Mouse (Mus musculus) spleen, adult 2 months (tissue): ENCODE results near the gene Myzap. TPM values are rescaled to one million over a fixed set of nuclear protein-coding genes. Genes with fewer than 3 reads are reported as not detected.

ENCODE experiments used
- DNase-seq, 2 experiments: peaks; one replicate each; pipeline versions ENCODE4 v3.0.0 to v3.0.0-alpha.2; 2012 to 2021; ENCODE audit warnings: low spot score in 2 of 2, low read depth in 1 of 2
- H3K27ac ChIP-seq: fragments of 200-500 bp; 2 replicates; pipeline ENCODE4 v1.5.1; 2012; ENCODE audit warnings: low read length, inconsistent platforms; ENCODE audit not compliant: insufficient read depth
- H3K27me3 ChIP-seq: fragments of 200-500 bp; 2 replicates; pipeline ENCODE4 v1.6.1; 2012; ENCODE audit warnings: mild to moderate bottlenecking, moderate library complexity, low read length, inconsistent platforms; ENCODE audit not compliant: control insufficient read depth, insufficient read depth
- H3K36me3 ChIP-seq: fragments of 200-500 bp; 2 replicates; pipeline ENCODE4 v1.6.1; 2012; ENCODE audit warnings: mild to moderate bottlenecking, low read length, inconsistent platforms; ENCODE audit not compliant: control insufficient read depth, insufficient read depth
- H3K4me1 ChIP-seq: fragments of 200-500 bp; 2 replicates; pipeline ENCODE4 v1.6.1; 2011; ENCODE audit warnings: inconsistent platforms; ENCODE audit not compliant: control insufficient read depth, insufficient read depth, insufficient read length
- H3K4me3 ChIP-seq: fragments of 200-500 bp; 2 replicates; pipeline ENCODE4 v1.5.1; 2011; ENCODE audit warnings: mild to moderate bottlenecking, inconsistent platforms; ENCODE audit not compliant: insufficient read depth, insufficient read length; ENCODE audit errors: extremely low read depth
- CTCF ChIP-seq: fragments of 200-500 bp; IDR thresholded peaks from 2 replicates; pipeline ENCODE4 v1.5.1; 2011; ENCODE audit warnings: mild to moderate bottlenecking, inconsistent platforms; ENCODE audit not compliant: insufficient read depth, insufficient read length, insufficient replicate concordance; ENCODE audit errors: extremely low read depth
- POLR2A ChIP-seq: fragments of 200-500 bp; IDR thresholded peaks from 2 replicates; pipeline ENCODE4 v1.6.1; 2011; ENCODE audit warnings: low read depth, low read length, inconsistent platforms
- WGBS: fragments of 180-500 bp; shearing (Covaris S2); methylation state at CpG from one replicate; pipeline ENCODE4 v1.1.7; 2018; 5-methylcytosine and 5-hydroxymethylcytosine counted together
- polyA plus RNA-seq: library from polyadenylated mRNA; depleted of rRNA; stranded (reverse); fragments of >200 nt; gene quantifications from 2 replicates; pipeline ENCODE4 v1.2.3, GENCODE M21; 2012

Myzap gene
- polyA plus RNA-seq, 1 experiment: 1.6 TPM

GRCm38 (mm10) chr9:71588930-71589592, 3.1 kb downstream of the Myzap start:
- no peak for TF ChIP-seq CTCF
- no peak for TF ChIP-seq POLR2A
- WGBS: 46% methylated on average over 2 of the region's 2 CpGs
- H3K27me3 ChIP-seq: no peaks in the 10 kb centered on the region
- H3K4me1 ChIP-seq: peaks cover 16% of the 10 kb centered on the region; the same call in 1 of the 2 replicates
- H3K4me3 ChIP-seq: no peak overlapping the region
- H3K36me3 ChIP-seq: no peaks in the 10 kb centered on the region
- peak overlapping the region; percentile 21; the same call in 1 of the 2 replicates for H3K27ac ChIP-seq
- DNase-seq: no peak

GRCm38 (mm10) chr9:71586408-71586807, 5.8 kb downstream of the Myzap start:
- Histone ChIP-seq H3K36me3 (no peaks in the 10 kb centered on the region), H3K4me1 (peaks cover 9% of the 10 kb centered on the region; the same call in 1 of the 2 replicates), H3K27ac (no peak overlapping the region), H3K27me3 (no peaks in the 10 kb centered on the region), H3K4me3 (no peak overlapping the region)
- DNase-seq: no peak
- WGBS: 47% methylated on average over 3 of the region's 3 CpGs
- no peak for TF ChIP-seq CTCF
- TF ChIP-seq POLR2A: no peak

- H3K27me3 ChIP-seq: no peaks in the 10 kb centered on the region
- no peaks in the 10 kb centered on the region for H3K36me3 ChIP-seq
- no peak overlapping the region for H3K4me3 ChIP-seq
- 68% methylated on average over 1 of the region's 1 CpGs for WGBS
- no peak for TF ChIP-seq POLR2A
- TF ChIP-seq CTCF: no peak
- no peak for DNase-seq
- H3K27ac ChIP-seq: no peak overlapping the region
- H3K4me1 ChIP-seq: no peaks in the 10 kb centered on the region
Measured at GRCm38 (mm10) chr9:71582771-71583170, 9.4 kb downstream of the Myzap start.

- no peak overlapping the region for H3K4me3 ChIP-seq
- H3K36me3 ChIP-seq: 0 out of 2 replicates have a peak, but pooled peaks cover 1% of the 10 kb centered on the region
- H3K27ac ChIP-seq: no peak overlapping the region
- WGBS: 85% methylated on average over 7 of the region's 7 CpGs
- no peaks in the 10 kb centered on the region for H3K4me1 ChIP-seq
- DNase-seq: no peak
- TF ChIP-seq CTCF: no peak
- no peak for TF ChIP-seq POLR2A
- no peaks in the 10 kb centered on the region for H3K27me3 ChIP-seq
Measured at GRCm38 (mm10) chr9:71578896-71579564, 13.1 kb downstream of the Myzap start.

- Histone ChIP-seq H3K27ac (no peak overlapping the region), H3K27me3 (no peaks in the 10 kb centered on the region), H3K4me3 (no peak overlapping the region), H3K4me1 (no peaks in the 10 kb centered on the region), H3K36me3 (0 out of 2 replicates have a peak, but pooled peaks cover 1% of the 10 kb centered on the region)
- TF ChIP-seq POLR2A: no peak
- no peak for TF ChIP-seq CTCF
- DNase-seq: no peak
- WGBS: 91% methylated on average over 3 of the region's 3 CpGs
Measured at GRCm38 (mm10) chr9:71574440-71574839, 17.7 kb downstream of the Myzap start.

GRCm38 (mm10) chr9:71573771-71574340, 18.3 kb downstream of the Myzap start:
- H3K36me3 ChIP-seq: 0 out of 2 replicates have a peak, but pooled peaks cover 1% of the 10 kb centered on the region
- WGBS: 93% methylated on average over 6 of the region's 6 CpGs
- no peak overlapping the region for H3K27ac ChIP-seq
- no peak for TF ChIP-seq POLR2A
- TF ChIP-seq CTCF: no peak
- H3K4me1 ChIP-seq: no peaks in the 10 kb centered on the region
- DNase-seq: no peak
- no peak overlapping the region for H3K4me3 ChIP-seq
- no peaks in the 10 kb centered on the region for H3K27me3 ChIP-seq
